Mouse (Mus musculus) adrenal gland, postnatal 10 days (tissue): ENCODE measurements around the gene Nav3. TPM values are rescaled to one million over a fixed set of nuclear protein-coding genes. Genes with fewer than 3 reads are reported as not detected.
"Not testable (repeated sequence)": the region's sequence is repeated elsewhere in the genome, so short reads cannot be mapped to it uniquely, and the experiment has no call there.

Experiments used
- DNase-seq: peaks from one replicate; pipeline ENCODE4 v3.0.0; 2021; ENCODE audit warnings: mixed read lengths
- total RNA-seq, 2 experiments: library from RNA; stranded (reverse); gene quantifications; 2 replicates each; pipeline ENCODE4 v1.2.3; 2021

Gene Nav3
- total RNA-seq, 2 experiments from 2014 or later, result 5.0 to 9.8 TPM

GRCm38 (mm10) chr10:110076575-110076974 is 379.4 kb downstream of the Nav3 start:
- no peak for DNase-seq

DNA sequence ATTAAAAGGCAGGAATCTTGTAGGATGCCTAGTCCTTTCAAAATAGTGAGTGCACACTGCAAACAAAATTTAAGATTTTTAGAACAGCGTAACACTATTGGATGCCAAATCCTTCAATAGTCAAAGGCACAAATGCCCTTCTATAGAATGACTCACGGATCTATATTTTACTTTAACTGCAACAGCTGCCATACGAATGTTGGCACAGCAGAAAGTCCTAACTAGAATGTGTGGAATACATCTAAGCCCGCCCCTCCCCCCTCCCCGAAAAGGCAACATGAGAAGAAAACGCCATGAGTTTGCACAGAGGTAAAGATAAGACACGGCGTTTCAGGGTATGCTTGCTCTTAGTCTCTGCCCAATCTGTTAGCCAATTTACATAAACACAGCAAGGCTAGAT is 383.6 kb downstream of the Nav3 start:
- no peak for DNase-seq

DNA sequence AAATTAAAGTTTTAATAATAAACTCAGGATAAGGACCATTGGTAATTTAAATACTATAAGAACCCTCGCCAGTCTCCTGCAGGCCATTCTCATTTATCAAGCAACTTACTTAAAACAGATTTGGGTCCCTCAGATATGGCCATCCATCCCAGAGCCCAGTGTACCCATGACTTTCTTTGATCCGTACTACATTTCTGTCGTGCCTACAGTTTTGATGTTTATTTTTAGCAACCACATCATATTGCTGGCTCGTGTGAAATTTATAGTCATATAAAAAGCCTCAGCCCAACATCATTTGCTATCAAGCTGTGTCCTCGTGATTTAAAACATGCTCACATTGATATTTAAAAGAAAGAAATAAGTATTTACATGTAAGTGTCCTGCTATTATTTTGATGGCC is 394.8 kb downstream of the Nav3 start:
- DNase-seq, result no peak

DNA sequence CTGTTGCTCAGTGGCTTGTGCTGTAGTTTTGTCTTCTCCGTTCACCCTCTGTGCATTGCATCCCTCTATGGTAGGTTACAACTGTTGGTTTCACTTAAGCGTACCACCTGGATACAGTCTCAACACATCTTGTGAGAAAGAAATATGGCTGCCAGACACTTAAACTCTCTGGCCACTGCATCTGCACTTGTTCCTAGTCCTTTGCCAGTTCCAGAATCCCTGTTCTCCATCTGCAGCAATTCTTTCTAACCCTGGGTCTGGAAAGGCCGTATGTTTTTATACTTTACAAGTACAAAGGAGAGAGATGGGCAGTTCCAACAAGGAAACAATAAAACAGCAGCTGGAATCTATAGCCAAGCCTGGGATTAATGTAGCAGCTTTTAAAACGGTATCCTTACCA is 418.5 kb downstream of the Nav3 start:
- DNase-seq, result no peak

- no peak for DNase-seq
Measured at GRCm38 (mm10) chr10:110034582-110035099, 421.4 kb downstream of the Nav3 start.

- DNase-seq, result not testable (repeated sequence)
Measured at GRCm38 (mm10) chr10:110024897-110025296, 431.1 kb downstream of the Nav3 start.

DNA sequence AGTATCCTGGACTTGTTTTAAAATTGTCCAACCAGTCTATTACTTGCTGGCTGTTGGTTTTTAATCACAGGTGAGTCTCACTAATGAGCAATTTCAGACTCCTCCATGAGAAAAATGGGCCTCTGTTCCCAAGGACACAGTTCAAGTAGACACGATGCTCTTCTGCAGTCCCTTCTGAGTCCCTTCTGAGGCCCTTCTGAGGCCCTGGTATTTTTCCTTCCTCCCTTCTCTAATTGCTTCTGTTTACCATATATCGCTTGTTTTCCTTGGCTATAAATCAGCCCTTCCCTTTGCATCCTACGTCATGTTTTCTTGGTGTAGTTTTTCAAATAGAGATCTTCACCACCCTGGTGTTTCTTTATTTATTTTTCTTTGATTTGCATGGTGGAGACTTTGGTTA is 433.9 kb downstream of the Nav3 start:
- no peak for DNase-seq

- DNase-seq, result no peak
Measured at GRCm38 (mm10) chr10:110019266-110019866, 436.6 kb downstream of the Nav3 start.

DNA sequence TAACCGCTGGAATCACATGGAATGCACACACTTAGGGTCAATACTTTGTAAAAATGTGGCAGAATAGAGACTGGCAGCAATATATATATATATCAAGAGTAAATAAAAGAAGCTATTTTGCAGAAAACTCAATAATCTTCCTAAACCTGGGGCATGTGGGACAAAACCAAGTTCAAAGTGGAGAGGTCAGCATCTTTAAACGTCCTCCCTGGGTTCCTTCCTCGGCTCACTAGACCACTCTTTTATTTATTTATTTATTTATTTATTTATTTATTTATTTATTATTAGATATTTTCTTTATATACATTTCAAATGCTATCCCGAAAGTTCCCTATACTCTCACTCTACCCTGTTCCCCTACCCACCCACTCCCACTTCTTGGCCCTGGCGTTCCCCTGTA is 454.7 kb downstream of the Nav3 start:
- not testable (repeated sequence) for DNase-seq

- peak; percentile 15 for DNase-seq
Measured at GRCm38 (mm10) chr10:110000755-110001247, 455.2 kb downstream of the Nav3 start.

DNA sequence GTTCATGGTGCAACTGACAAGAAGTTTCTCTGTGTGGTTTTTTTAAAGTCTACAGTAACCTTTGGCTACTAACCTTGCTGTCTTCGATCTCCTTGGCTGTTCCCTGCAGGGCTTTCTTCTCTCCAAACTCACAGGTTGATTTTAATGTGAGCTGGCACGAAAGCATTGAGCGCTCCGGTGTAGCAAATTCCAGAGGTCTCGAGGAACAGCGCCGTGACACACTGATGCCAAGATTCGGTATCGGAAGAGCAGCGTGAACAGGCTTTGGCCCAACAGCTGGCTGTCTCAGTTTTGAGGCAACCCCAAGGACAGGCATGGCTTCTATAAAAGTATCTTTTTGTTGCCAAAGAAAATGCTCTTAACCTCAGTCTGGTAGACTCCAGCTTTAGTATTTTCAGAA is 456.1 kb downstream of the Nav3 start:
- DNase-seq, result peak; percentile 5

GRCm38 (mm10) chr10:109994302-109994701 is 461.7 kb downstream of the Nav3 start:
- no peak for DNase-seq

- DNase-seq, result no peak
Measured at GRCm38 (mm10) chr10:109985824-109986485, 470.0 kb downstream of the Nav3 start.

DNA sequence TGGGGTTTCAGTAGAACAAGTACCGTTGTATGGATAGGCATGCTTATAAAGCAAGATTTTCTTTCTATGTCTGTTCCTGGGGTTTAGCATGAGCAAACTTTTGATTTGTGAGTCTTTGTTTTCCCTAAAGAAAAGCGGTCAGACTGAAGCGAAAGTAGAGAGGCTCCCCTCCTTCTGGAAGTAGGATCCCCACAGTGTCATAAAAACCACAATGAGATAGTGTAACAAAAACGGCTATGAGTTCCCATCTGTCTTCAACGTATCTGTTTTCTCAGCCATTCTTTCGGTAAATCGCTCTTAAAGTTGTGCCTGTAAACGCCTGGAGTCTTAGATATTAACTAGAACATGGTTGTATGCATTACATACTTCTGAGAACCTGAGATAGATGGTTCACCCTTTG is 479.7 kb downstream of the Nav3 start:
- DNase-seq, result no peak

- no peak for DNase-seq
Measured at GRCm38 (mm10) chr10:109974177-109974576, 481.8 kb downstream of the Nav3 start.

DNA sequence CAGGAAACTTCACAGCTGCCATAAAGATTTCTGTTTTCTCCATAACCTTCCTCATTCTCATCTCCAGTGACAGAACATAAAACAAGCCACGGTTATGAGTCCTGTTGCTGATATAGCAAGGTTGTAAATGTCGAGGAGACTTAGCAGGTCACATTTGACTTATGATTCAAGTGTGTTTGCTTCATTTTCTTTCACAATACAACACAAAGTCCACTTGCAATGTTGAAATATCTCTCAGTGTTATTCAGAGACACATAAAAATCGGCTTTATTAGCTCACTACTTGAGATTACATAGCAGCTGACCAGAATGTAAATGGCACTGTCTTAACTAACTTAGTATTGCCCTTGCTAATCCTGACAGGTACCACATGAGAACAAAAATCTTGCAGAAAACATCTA is 482.5 kb downstream of the Nav3 start:
- no peak for DNase-seq

- no peak for DNase-seq
Measured at GRCm38 (mm10) chr10:109950296-109950695, 505.7 kb downstream of the Nav3 start.

GRCm38 (mm10) chr10:109929319-109929622 is 526.7 kb downstream of the Nav3 start:
- no peak for DNase-seq

- DNase-seq, result no peak
Measured at GRCm38 (mm10) chr10:109928547-109929318, 527.3 kb downstream of the Nav3 start.

GRCm38 (mm10) chr10:109926149-109926548 is 529.9 kb downstream of the Nav3 start:
- DNase-seq, result no peak

DNA sequence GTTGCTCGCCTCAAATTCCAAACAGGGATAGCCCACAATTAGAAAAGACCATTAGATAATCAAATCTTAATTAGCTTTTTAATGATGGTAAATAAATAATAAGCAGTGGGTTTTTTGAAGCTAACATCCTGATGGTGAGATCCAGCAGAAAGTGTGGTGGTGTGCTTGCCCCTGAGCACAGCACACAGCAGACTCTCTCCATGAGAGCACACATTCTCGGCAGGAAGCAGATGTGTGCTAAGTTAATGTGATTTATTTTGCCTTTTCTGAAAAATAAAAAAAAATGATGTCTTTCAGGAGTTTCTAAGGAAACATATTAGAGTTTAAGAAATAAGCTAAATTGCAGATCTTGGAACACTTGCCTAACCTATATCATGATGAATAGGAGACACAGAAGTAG is 531.9 kb downstream of the Nav3 start:
- no peak for DNase-seq

- DNase-seq, result peak; percentile 38
Measured at GRCm38 (mm10) chr10:109921368-109921767, 534.6 kb downstream of the Nav3 start.

DNA sequence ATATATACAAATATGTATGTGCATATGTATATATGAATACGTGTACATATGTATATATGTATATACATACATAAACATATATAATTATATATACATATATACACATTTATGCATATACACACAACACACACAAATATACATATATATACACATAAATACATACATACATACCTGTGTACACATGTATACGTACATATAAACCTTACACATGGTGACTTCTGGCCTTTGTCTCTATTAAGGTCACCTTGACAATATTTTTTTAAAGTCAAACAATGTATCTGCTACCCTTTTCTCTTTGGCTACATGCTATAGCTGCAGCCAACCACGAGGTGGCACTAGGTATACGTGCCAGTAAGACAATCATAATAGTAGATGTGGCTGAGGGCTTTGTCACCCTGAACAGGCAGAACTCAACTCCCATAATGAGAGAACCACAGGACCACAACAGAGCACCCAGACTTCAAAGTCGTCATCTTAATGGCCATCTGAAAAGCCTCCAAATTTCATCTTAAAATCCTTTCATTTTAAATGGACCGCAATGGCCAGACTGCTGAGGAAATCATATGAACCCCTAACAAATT is 535.3 kb downstream of the Nav3 start:
- DNase-seq, result peak; percentile 74
